In genomic region chr9:65435671-65436301, GRCm38 (mm10) we compare ENCODE assay signal across 8 mouse cellular contexts. TPM values are rescaled to one million over a fixed set of nuclear protein-coding genes. Genes with fewer than 3 reads are reported as not detected.
DNase-seq lines count a peak whose midpoint lies in the region; ATAC-seq lines count a peak whose summit lies in the region.

Gene Mtfmt, plus strand, starts transcription at chr9:65435782.

- H3K36me3 ChIP-seq in hindbrain, embryonic 11.5 days (ENCODE audit: control insufficient read depth, insufficient read depth, low read length), result no peaks in the 10 kb centered on the region

- peak; percentile 87 for ATAC-seq in hindbrain, embryonic 11.5 days (ENCODE audit: low FRiP score)

- H3K4me1 ChIP-seq in hindbrain, embryonic 11.5 days (replicated peaks; ENCODE audit: control insufficient read depth, insufficient read depth, low read length), result 0 out of 2 replicates have a peak, but pooled peaks cover 2% of the 10 kb centered on the region

- WGBS in hindbrain, embryonic 11.5 days, result under 1% methylated on average over 54 of the region's 54 CpGs

- DNase-seq in MN1 (ENCODE audit: low spot score), result peak; percentile 95
- DNase-seq in cerebellum, adult 9-10 months, result peak; percentile 92
- DNase-seq in frontal cortex, adult 2 months (ENCODE audit: extremely low spot score in 1 of 2, low spot score in 1 of 2), result peak; percentile 75 to 92
- DNase-seq in hindbrain, embryonic 11.5 days (ENCODE audit: low spot score), result peak; percentile 99
- peak; percentile 91 to 94 for DNase-seq in layer of hippocampus, postnatal 10 days (ENCODE audit: low spot score in 2 of 2)
- DNase-seq in lung, postnatal 10 days, result peak; percentile 97
- peak; percentile 92 for DNase-seq in ovary, postnatal 36 days (ENCODE audit: low spot score)
- DNase-seq in thymus, postnatal 25 days, result peak; percentile 98

- no peak within 1 kb of the TSS for H3K27ac ChIP-seq in hindbrain, embryonic 11.5 days (ENCODE audit: low read depth, low read length)

- H3K9ac ChIP-seq in hindbrain, embryonic 11.5 days (ENCODE audit: low read depth, low read length), result peak within 1 kb of the TSS; percentile 82

- H3K4me3 ChIP-seq in hindbrain, embryonic 11.5 days (ENCODE audit: low read depth, low read length), result peak within 1 kb of the TSS; percentile 77

- peak within 1 kb of the TSS; percentile 57 for H3K4me2 ChIP-seq in hindbrain, embryonic 11.5 days (replicated peaks; ENCODE audit: low read depth, low read length)

- H3K27me3 ChIP-seq in hindbrain, embryonic 11.5 days (ENCODE audit: control insufficient read depth, insufficient read depth, low read length), result no peaks in the 10 kb centered on the region

- no peaks in the 10 kb centered on the region for H3K9me3 ChIP-seq in hindbrain, embryonic 11.5 days (ENCODE audit: control insufficient read depth, low read length)

RNA-seq across cellular contexts. Expression of gene Mtfmt, which starts in this region (rescaled TPM):
- polyA plus RNA-seq in frontal cortex, adult 2 months (2012; rRNA removed), result 19.7 and 20.1 TPM in 2 replicates
- 19.7 and 20.8 TPM in 2 replicates for polyA plus RNA-seq in hindbrain, embryonic 11.5 days (2014; fragmentation: Nextera tagmentation; extraction: Ambion mirVana)
- 10 to 100 TPM; 19.3 to 21.3 TPM for total RNA-seq in layer of hippocampus, postnatal 10 days (2021)
